Mouse (Mus musculus) forebrain, embryonic 14.5 days (tissue): ENCODE measurements around the gene Crmp1. TPM values are rescaled to one million over a fixed set of nuclear protein-coding genes. Genes with fewer than 3 reads are reported as not detected.

ENCODE experiments used
- ATAC-seq: fragments of 200-750 bp; cut with Nextera tagmentation; 2 replicates; pipeline ENCODE4 v1.8.0; 2017; ENCODE audit warnings: mild to moderate bottlenecking, moderate library complexity
- DNase-seq: peaks from one replicate; pipeline ENCODE4 v3.0.0-alpha.2; 2015; ENCODE audit warnings: low spot score
- H3K27ac ChIP-seq: fragments of 300-500 bp; sonication (generic); 2 replicates; pipeline ENCODE4 v1.5.1; 2014; ENCODE audit warnings: low read depth, mild to moderate bottlenecking, control low read depth, low read length, moderate library complexity
- H3K27me3 ChIP-seq: fragments of 300-500 bp; sonication (generic); replicated peaks from 2 replicates; pipeline ENCODE4 v1.6.1; 2014; ENCODE audit warnings: low read length, control low read depth, mixed read lengths; ENCODE audit not compliant: control insufficient read depth, insufficient read depth
- H3K36me3 ChIP-seq: fragments of 300-500 bp; sonication (generic); 2 replicates; pipeline ENCODE4 v1.6.1; 2014; ENCODE audit warnings: low read length, control low read depth; ENCODE audit not compliant: control insufficient read depth, insufficient read depth
- H3K4me1 ChIP-seq: fragments of 300-500 bp; sonication (generic); 2 replicates; pipeline ENCODE4 v1.6.1; 2014; ENCODE audit warnings: antibody characterized with exemption, low read length, control low read depth; ENCODE audit not compliant: control insufficient read depth, insufficient read depth
- H3K4me2 ChIP-seq: fragments of 300-500 bp; sonication (generic); 2 replicates; pipeline ENCODE4 v1.6.1; 2014; ENCODE audit warnings: mild to moderate bottlenecking, control low read depth, low read length
- H3K4me3 ChIP-seq: fragments of 300-500 bp; sonication (generic); 2 replicates; pipeline ENCODE4 v1.5.1; 2014; ENCODE audit warnings: low read depth, low read length, control low read depth
- H3K9ac ChIP-seq: fragments of 300-500 bp; sonication (generic); 2 replicates; pipeline ENCODE4 v1.6.1; 2014; ENCODE audit warnings: mild to moderate bottlenecking, low read length, control low read depth, moderate library complexity
- H3K9me3 ChIP-seq: fragments of 300-500 bp; sonication (generic); replicated peaks from 2 replicates; pipeline ENCODE4 v1.6.1; 2016; ENCODE audit warnings: low read length, control low read depth, mixed read lengths; ENCODE audit not compliant: control insufficient read depth
- WGBS: fragments of 180-500 bp; shearing (Covaris S2); extraction: QIAGEN DNeasy Blood & Tissue Kit; methylation state at CpG from one replicate; pipeline ENCODE4 v1.1.7; 2014; 5-methylcytosine and 5-hydroxymethylcytosine counted together
- polyA plus RNA-seq: library from polyadenylated mRNA; unstranded; fragments of >200 nt; fragmentation: Nextera tagmentation; extraction: Ambion mirVana; gene quantifications from 2 replicates; pipeline ENCODE4 v1.2.1, GENCODE M21; 2014

The Crmp1 gene
- polyA plus RNA-seq, 1 experiment from 2014 or later, result 654 TPM

- peak; percentile 69; the same call in 1 of the 2 replicates for ATAC-seq
- Histone ChIP-seq H3K27me3 (no peaks in the 10 kb centered on the region), H3K36me3 (peaks cover 15% of the 10 kb centered on the region), H3K4me2 (no peak overlapping the region), H3K27ac (no peak overlapping the region), H3K9me3 (no peaks in the 10 kb centered on the region), H3K4me3 (no peak overlapping the region), H3K9ac (no peak overlapping the region), H3K4me1 (no peaks in the 10 kb centered on the region)
- DNase-seq, result peak; percentile 85
- WGBS, result 61% methylated on average over 10 of the region's 10 CpGs
These were observed 55.0 kb downstream of the Crmp1 start for GRCm38 (mm10) chr5:37296717-37297116.

- H3K4me3 ChIP-seq, result no peak overlapping the region
- WGBS, result 25% methylated on average over 7 of the region's 7 CpGs
- ATAC-seq, result peak; percentile 25; the same call in 1 of the 2 replicates
- H3K4me1 ChIP-seq, result no peaks in the 10 kb centered on the region
- no peak overlapping the region for H3K9ac ChIP-seq
- H3K27me3 ChIP-seq, result no peaks in the 10 kb centered on the region
- no peak overlapping the region for H3K27ac ChIP-seq
- no peaks in the 10 kb centered on the region for H3K9me3 ChIP-seq
- no peak overlapping the region for H3K4me2 ChIP-seq
- no peaks in the 10 kb centered on the region; the same call in 1 of the 2 replicates for H3K36me3 ChIP-seq
- peak; percentile 64 for DNase-seq
These were observed 56.6 kb downstream of the Crmp1 start for GRCm38 (mm10) chr5:37298370-37298769.

GRCm38 (mm10) chr5:37310026-37310425, 68.3 kb downstream of the Crmp1 start:
- DNase-seq (no peak), ATAC-seq (no peak)
- Histone ChIP-seq H3K9me3 (0 out of 2 replicates have a peak, but pooled peaks cover 2% of the 10 kb centered on the region), H3K36me3 (peaks cover 16% of the 10 kb centered on the region; the same call in 1 of the 2 replicates), H3K27me3 (no peaks in the 10 kb centered on the region), H3K4me2 (no peak overlapping the region), H3K27ac (no peak overlapping the region), H3K4me3 (no peak overlapping the region), H3K9ac (no peak overlapping the region), H3K4me1 (no peaks in the 10 kb centered on the region)
- 87% methylated on average over 9 of the region's 9 CpGs for WGBS

GRCm38 (mm10) chr5:37312980-37313722, 71.4 kb downstream of the Crmp1 start:
- no peak for DNase-seq
- no peaks in the 10 kb centered on the region for H3K4me1 ChIP-seq
- H3K9ac ChIP-seq, result no peak overlapping the region
- H3K9me3 ChIP-seq, result 0 out of 2 replicates have a peak, but pooled peaks cover 5% of the 10 kb centered on the region
- H3K4me3 ChIP-seq, result no peak overlapping the region
- 93% methylated on average over 12 of the region's 12 CpGs for WGBS
- ATAC-seq, result no peak
- H3K4me2 ChIP-seq, result no peak overlapping the region
- H3K27me3 ChIP-seq, result no peaks in the 10 kb centered on the region
- no peak overlapping the region for H3K27ac ChIP-seq
- peaks cover 38% of the 10 kb centered on the region; the same call in 1 of the 2 replicates for H3K36me3 ChIP-seq

DNA sequence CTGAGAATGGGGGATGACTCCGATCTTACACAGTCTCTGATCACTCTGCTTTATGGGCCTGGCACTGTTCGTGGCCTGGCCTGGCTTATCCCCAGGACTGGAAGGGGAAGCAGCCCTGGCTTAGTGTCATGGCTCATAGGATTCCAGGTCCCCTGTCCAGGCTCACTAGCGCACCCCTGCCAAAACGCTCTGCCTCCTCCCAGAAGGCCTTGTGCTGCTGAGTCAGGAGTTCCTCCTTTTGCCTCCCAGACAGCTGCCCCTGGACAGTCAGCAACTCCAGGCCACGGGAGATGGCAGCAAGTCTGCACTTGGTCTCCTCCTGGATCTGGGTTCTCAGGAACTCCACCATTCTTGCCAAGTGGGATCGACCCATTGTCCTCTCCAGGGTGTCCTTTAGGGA, 77.0 kb downstream of the Crmp1 start:
- WGBS, result 92% methylated on average over 6 of the region's 6 CpGs

DNA sequence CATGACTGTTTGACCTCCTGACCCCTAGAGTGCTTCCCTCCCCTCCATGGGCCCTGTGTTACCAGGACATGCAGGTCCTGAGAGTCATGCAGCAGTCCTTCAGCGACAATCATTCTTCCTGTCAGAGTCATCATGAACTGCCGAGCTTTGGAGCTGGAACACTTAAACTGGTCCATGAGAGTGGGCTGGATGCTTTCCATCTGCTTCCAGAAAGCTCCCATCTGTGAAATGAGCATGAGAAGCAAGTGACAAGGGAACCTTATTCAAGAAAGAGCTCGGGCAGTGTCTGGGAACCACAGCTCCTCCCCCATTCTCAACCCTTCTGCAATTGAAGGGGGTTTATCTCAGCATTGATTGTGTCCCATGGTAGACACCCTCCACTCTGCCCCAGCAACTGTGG, 78.4 kb downstream of the Crmp1 start:
- H3K9ac ChIP-seq, result no peak overlapping the region
- H3K4me2 ChIP-seq, result no peak overlapping the region
- 0 out of 2 replicates have a peak, but pooled peaks cover 2% of the 10 kb centered on the region for H3K9me3 ChIP-seq
- 73% methylated on average over 3 of the region's 3 CpGs for WGBS
- DNase-seq (no peak), ATAC-seq (no peak)
- no peak overlapping the region for H3K4me3 ChIP-seq
- no peaks in the 10 kb centered on the region for H3K27me3 ChIP-seq
- no peak overlapping the region for H3K27ac ChIP-seq
- H3K4me1 ChIP-seq, result no peaks in the 10 kb centered on the region
- peaks cover 39% of the 10 kb centered on the region; the same call in 1 of the 2 replicates for H3K36me3 ChIP-seq

More for the DNA sequence above, 77.0 kb downstream of the Crmp1 start:
- Histone ChIP-seq H3K4me2 (no peak overlapping the region), H3K4me3 (no peak overlapping the region), H3K9me3 (0 out of 2 replicates have a peak, but pooled peaks cover 5% of the 10 kb centered on the region), H3K36me3 (peaks cover 37% of the 10 kb centered on the region; the same call in 1 of the 2 replicates), H3K27me3 (no peaks in the 10 kb centered on the region), H3K9ac (no peak overlapping the region), H3K4me1 (no peaks in the 10 kb centered on the region), H3K27ac (no peak overlapping the region)
- ATAC-seq (no peak), DNase-seq (no peak)

DNA sequence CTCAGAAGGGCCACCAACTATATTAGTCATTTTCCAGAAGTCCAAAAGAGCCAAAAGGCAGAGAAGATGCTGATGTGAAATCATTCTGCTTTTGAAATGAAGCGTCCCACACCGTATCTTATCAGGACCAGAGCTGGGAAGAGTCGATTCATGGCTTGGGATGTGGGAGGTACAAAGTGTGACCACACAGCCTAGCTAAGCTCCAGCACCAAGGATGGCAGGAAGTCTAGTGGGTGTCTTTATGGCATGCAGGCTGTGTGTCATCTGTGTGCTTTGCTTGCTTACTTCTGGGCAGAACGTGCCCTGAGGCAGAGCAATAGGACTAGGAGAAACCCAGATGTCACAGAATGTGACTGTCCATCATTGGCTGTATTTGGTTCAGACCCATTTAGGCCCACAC, 79.0 kb downstream of the Crmp1 start:
- DNase-seq (no peak), ATAC-seq (no peak)
- Histone ChIP-seq H3K36me3 (peaks cover 34% of the 10 kb centered on the region; the same call in 1 of the 2 replicates), H3K4me1 (no peaks in the 10 kb centered on the region), H3K27ac (no peak overlapping the region), H3K9me3 (no peaks in the 10 kb centered on the region), H3K27me3 (no peaks in the 10 kb centered on the region), H3K9ac (no peak overlapping the region), H3K4me2 (no peak overlapping the region), H3K4me3 (no peak overlapping the region)
- 91% methylated on average over 4 of the region's 4 CpGs for WGBS

GRCm38 (mm10) chr5:37326675-37327074, 84.9 kb downstream of the Crmp1 start:
- Histone ChIP-seq H3K4me3 (no peak overlapping the region), H3K9me3 (no peaks in the 10 kb centered on the region), H3K4me1 (no peaks in the 10 kb centered on the region), H3K27ac (no peak overlapping the region), H3K4me2 (no peak overlapping the region), H3K36me3 (peaks cover 34% of the 10 kb centered on the region), H3K27me3 (no peaks in the 10 kb centered on the region), H3K9ac (no peak overlapping the region)
- 90% methylated on average over 6 of the region's 6 CpGs for WGBS
- DNase-seq (no peak), ATAC-seq (no peak)

DNA sequence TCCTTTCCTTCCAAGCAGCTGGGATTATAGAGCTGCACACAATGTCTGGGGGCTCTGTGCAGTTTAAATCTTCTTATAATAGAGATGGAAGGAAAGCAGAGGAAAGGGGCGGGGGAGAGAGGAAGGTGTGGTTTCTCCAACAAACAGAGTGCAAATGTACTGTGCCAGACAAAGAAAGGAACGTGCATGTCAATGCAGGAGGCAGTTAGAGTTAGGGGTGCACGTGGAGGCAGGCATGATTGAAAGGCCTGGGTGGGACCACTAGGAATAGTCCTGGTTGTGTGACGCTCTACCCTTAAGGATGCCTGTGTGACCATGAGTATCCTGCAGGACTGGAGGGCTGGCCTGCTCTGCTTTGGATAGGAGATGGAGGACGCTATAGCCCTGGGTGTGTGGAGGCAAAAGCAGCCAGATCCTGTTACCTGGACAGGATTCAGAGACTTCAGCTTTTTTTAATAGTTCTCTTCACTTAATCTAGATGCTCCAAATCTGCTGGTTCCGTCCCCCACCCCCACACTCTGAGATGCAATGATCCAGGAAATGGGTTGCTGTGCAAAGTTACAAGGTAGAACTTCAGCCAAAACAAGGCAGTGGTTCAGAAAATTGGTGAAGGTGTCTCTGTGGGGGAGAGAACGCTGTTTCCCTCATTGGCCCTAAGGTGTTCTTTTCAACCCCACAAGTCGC, 88.9 kb downstream of the Crmp1 start:
- H3K4me1 ChIP-seq, result no peaks in the 10 kb centered on the region
- H3K9ac ChIP-seq, result no peak overlapping the region
- no peaks in the 10 kb centered on the region for H3K27me3 ChIP-seq
- ATAC-seq (no peak), DNase-seq (no peak)
- no peak overlapping the region for H3K27ac ChIP-seq
- peaks cover 20% of the 10 kb centered on the region for H3K36me3 ChIP-seq
- WGBS, result 81% methylated on average over 8 of the region's 8 CpGs
- no peak overlapping the region for H3K4me3 ChIP-seq
- no peaks in the 10 kb centered on the region for H3K9me3 ChIP-seq
- H3K4me2 ChIP-seq, result no peak overlapping the region
